Mouse (Mus musculus): ENCODE measurements around the gene Enox2.

DNA sequence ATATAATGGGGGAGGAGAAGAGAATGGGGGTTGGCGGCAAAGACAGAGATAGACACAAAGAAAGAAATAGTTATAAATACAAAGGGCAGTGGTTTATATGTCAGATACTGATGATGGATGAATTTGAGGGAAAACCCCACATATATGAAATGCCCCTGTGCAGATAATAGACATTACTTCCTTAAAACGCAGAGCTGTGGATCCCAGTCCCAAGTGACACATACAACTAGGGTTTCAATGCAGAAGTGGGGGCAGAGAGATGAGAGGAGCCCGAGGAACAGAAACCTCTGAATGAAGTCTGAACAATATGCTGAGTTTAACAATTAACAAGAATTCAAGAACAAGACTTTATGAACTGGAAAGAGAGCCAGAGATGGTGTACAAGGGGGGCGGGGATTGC, 91.7 kb downstream of the Enox2 start:
- no peak for TF ChIP-seq CTCF (IDR thresholded peaks at IDR 0.05; ENCODE audit: low read depth, low read length)
- no peak for TF ChIP-seq POLR2A (IDR thresholded peaks at IDR 0.05; ENCODE audit: extremely low read depth, insufficient read depth, low read length)

Data from liver, adult 2 months (tissue).